Mouse (Mus musculus) spleen, postnatal 14 days (tissue): ENCODE measurements around the gene Patl1.
"Not testable (repeated sequence)": the region's sequence is repeated elsewhere in the genome, so short reads cannot be mapped to it uniquely, and the experiment has no call there.

Experiments used
- DNase-seq, 2 experiments: peaks; one replicate each; pipeline ENCODE4 v3.0.0; 2021 to 2022; ENCODE audit warnings: low spot score in 2 of 2

Patl1 gene

DNA sequence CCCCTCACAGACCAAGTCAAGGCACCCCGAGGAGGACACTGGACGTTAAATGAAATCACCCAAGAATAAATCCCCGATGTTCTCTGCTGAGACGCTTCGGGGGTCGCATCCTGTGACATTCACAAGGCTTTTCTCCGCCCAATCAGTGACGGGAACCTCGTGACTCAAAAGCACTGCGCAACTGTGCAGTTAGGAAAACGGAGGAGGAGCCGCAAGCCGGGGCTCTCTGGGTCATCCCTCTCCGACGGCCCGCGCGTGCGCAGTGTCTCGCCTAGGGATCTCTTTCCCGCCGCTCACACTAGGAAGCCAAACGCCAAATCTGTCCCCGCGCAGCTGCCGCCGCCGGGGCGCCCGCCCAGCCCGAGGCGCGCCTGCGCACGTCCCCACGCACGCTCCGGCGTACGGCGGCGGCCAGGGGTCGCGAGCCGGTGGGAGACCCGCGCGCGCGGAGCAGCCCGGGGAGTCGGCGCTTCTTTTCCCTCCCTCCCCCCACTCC is at the start of gene Patl1:
Gene Patl1, plus strand, starts transcription at position 363 of the 496 bp plus-strand sequence.
- DNase-seq = peak; percentile 94 to 95

DNA sequence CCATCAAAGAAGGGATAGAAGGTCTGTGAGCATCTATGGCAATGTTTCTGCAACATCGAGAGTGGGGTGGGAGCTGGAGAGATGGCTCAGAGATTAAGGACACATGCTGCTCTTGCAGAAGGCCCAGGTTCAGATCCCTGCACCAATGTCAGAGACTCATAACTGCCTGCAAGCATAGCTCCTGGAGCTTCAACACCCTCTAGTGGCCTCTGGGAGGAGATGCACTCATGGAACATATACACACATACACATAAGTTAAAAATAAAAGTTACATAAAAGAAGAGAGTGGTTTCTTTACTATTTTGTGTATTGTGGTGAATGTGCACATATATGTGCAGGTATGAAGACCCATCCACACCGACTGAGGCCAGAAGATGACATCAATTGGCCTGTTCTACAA is 44.4 kb upstream of the Patl1 start:
- no peak for DNase-seq

DNA sequence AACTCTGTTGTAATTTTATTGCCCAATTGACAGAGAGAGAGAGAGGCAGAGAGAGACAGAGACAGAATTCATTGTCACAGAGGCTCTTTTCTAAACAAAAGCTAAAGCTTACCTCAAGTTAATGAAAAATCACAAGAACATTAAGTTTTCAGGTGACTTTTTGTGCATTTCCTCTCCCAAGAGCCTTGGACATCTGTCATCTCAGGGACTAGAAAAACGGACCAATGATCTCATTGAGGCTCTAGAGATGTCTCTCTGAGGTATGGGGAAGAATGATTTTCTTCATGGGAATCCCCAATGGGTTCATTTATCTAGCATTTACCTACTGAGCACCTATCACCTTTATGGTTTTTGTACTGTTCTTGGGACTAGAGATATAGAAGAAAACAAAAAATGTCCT is 37.2 kb upstream of the Patl1 start, which contains the start of gene Olfr1419:
Gene Olfr1419, minus strand, starts transcription at position 101 of the 400 bp plus-strand sequence.
- no peak for DNase-seq

DNA sequence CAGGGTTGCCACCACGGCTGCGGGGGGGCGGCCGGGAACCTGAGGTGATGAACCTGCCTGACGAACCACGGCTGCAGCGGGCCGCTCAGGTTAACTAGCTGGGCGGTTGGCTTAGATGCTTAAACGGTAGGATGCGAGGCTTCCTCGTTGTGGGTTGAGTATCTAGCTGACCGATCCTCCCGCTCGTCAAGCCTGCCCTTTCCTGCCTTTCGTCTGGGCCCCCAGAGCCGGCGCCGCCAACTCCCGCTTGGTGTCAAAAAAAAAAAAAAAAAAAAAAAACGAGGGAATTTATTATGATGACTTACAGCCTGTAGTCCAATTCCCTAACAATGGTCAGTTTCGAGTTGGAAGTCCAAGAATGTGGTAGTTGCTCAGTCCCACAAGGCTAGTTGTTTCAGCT is 33.8 kb upstream of the Patl1 start:
- DNase-seq = not testable (repeated sequence)

DNA sequence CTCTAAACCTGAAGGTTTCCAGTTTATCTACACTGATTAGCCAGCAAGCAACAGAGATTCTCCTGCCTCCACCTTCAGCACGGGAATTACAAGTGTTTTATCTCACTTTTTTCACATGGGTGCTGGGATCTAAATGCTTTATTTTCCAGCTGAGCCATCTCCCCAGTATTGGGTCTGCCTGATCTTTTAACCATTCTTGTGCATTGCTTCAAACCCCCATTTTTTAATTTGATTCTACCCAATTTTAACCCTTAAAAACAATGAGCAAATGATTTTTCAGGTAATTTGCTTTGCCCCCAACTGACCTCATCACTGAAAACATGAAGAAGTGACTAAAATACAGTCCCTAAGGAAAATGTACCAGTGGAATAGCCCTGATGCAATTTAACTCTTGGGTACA is 25.9 kb upstream of the Patl1 start, which contains the start of gene Olfr1420:
Gene Olfr1420, plus strand, starts transcription at position 301 of the 400 bp plus-strand sequence.
- DNase-seq = no peak

DNA sequence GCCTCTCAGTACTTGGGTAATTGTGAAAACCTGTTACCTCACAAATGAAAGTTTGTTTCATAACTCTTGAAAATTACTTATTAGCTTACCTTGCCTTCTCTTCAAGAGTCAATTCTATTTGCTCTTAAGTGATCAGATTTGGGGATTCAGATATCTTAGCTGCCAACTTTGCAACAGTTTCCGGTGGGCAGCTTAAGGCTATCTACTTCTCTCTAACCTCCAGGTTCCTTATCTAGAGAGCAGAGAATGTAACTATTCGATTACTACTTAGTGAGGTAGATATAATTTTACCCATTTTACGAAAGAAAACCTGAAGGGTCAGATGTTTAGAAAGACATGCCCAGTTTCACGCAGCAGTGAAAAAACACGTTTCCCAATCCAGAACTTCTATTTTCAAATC is 1.2 kb upstream of the Patl1 start:
- no peak for DNase-seq

DNA sequence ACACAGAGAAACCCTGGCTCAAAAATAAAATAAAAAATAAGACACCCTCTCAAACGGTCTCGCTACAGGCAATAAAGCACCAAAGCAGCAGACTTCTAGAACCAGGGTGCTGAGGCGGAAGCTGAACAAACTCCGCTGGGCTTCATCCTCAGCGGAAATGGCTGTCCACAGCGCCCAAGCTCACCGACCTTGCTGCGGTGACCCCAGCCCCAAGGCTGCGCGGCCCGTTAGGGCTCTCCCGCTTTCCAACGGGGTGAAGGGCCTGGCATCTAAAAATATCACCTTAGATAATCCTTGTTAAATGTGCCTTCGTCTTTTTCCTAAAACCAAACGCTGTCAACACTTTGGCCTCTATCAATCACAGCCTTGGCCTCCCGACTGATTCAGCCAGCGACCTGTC is 596 bp upstream of the Patl1 start:
- peak in 1 of 2 experiments; percentile 9 for DNase-seq

DNA sequence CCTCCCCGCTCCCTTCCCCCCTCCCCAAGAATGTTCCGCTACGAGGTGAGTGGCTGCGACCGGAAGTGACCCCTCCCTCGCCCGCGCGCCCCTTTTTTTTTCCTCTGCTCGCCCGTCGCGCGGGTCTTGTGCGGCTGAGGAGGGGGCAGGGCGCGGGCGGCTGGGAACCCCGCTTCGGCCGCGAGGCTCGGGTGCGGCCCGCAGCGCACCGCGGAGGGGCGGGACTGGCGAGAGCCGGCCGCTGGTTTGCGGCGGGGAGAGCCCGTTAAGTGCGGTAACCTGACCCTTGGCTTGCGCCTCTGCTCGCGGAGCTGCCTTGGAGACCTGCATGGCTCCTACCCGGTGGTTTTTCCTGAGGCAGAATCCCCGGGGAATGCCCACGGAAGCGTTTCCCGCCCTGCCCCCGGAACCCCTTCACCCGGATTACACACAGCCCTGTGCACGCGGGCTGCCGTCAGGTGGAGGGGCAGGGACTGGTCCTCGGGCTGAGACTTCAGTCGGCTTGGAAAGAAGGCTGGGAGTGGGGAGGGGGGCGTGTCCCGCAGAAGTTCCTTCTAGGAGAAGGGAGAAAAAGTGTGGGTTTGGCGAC is 428 bp downstream of the Patl1 start:
- DNase-seq = peak in 1 of 2 experiments; percentile 36

DNA sequence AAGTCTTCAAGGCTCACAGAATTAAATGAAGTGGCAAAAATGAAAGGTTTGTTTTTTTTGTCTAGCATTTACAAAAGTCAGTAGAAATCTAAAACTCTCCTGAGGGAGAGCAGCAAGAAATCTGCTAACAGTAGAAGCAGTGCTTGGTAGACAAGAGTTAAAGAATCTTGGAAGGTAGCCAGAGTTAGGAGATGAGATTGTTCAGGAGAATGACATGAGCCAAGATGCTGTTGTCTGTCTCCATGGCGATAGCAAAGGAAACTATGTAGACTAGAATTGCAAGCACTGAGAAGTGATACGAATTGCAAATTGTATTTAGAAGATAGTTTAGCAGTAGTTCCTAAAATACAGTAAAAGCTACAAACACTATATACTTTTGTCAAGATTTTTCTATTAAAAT is 3.6 kb downstream of the Patl1 start:
- no peak for DNase-seq

DNA sequence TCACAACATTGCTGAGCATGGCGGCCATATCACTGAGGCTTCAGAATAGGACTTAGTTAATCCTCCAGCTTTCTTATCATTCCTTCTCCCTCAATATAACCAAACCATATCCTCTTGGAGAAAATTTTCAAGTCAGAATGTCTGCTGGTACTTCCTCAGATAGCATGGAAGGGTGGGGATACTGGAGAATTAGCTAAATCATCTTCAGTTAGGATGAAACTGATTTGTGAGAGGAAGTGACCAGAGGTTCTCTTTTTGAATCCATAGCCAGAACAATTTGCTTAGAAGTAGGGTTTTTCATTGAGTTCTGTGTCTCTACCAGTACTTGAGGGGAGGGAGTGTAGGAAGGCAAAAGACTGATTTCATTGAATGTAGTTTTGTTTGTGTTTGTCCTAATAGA is 9.9 kb downstream of the Patl1 start:
- DNase-seq = no peak

DNA sequence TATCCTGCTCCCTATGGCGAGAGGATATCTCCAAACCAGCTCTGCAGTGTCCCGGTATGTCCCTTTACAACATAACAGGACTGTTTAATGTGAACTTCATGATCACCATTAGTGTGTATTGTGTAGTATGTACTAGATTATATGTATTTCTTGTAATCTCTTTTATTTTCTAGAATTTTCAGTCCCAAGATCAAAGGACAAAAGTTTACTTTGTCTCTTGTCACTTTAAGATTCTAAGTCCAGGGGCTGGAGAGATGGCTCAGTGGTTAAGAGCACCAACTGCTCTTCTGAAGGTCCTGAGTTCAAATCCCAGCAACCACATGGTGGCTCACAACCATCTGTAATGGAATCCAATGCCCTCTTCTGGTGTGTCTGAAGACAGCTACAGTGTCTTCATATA is 10.3 kb downstream of the Patl1 start:
- DNase-seq = not testable (repeated sequence)

DNA sequence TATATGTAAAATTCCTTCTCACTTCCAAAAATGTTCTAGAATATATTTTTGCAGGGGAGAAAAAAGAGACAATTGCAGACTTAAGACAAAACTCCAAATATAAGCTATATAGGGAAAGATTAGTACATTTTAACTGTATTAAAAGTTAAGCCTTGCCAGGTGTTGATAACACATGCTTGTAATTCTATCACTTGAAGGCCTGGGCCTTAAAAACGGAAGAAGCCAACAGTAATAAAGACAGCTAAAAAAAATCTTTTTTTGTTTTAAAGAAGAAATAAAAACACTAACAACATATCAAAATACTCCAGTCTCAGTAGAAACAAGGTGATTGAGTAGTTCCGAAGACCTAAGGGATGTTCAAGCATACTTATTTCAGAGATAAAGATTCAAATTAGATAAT is 14.2 kb downstream of the Patl1 start:
- DNase-seq = no peak

DNA sequence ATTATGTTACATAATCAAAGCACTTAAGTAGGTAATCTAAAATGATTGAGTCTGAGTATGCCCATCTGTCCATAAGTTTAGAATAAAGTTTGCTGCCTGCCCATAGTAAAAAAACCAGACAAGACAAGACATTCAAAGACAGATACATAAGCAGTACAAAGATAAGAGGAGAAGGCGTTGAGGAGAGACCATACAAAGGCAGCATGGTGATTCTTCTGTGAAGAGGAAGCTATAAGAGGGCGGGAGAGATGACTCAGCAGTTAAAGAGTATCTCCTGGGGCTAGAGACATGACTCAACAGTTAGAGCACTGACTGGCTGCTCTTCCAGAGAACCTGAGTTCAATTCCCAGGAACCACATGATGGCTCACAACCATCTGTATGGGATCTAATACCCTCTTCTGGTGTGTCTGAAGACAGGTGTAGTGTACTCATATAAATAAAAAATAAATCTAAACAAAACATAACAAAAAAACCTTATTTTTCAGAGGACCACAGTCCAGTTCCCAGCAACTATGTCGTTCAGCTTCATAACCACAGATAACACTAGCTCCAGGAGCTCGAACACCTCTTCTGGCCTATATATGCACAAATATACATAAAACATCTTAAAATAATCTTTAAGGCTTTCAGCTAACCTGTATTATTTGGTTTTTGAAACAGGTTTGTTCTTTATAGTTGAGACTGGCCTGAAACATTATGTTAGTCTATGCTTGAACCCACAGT is 16.0 kb downstream of the Patl1 start:
- DNase-seq = no peak

DNA sequence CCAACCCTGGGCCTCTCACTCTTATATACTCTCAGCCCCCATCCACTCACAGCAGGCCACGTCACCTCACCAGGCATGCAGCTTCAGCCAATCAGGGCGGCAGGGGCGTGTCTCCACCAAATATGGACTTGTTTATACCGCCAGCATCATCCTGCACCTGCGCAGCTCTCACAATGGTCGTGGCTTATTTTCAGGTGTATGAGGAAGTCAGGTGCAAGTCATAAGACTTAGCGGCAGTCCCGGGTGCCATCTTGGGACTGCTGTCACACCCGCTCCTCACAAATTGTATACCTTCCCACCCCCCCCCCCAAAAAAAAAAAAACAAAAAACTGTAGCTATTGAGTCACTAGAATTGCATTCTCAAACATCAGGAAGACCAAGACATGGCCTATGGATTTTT is 34.3 kb downstream of the Patl1 start:
- DNase-seq = not testable (repeated sequence)

DNA sequence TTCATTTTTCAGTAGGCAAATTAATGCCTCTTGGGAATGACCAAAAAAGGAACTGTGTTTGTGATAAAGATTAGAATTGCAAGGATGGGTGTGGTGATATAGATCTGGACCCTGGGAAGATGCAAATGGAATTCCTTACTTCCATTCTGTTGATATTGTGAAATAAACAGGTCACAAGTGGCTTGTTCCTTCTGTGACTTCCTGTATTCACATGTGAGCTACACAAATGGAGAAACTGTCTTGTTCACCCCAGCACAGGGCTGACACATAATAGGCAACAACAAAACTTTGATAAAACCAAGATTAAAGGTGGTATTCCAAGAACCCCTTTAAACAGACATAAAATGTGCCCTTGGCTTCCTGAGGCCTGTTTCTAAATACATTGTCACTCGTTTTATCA is 37.7 kb downstream of the Patl1 start:
- DNase-seq = no peak

DNA sequence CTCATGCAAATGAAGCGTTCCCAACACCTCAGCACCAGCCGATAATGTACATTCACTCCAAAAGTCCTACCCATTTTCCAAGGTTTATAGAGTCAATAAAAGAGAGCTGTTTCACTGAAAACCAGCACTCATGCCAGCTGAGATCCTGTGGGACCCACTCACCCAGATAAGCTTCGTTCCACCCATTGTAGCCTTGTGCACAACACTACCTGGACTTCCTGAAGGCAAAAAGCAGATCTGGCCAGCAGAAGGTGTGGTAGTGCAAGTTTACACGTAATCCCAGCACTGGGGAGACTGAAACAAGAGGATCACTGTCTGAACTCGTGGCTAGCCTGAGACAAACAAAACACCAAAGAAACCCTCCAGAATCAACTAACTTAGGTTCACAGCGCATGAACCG is 38.5 kb downstream of the Patl1 start:
- no peak for DNase-seq

DNA sequence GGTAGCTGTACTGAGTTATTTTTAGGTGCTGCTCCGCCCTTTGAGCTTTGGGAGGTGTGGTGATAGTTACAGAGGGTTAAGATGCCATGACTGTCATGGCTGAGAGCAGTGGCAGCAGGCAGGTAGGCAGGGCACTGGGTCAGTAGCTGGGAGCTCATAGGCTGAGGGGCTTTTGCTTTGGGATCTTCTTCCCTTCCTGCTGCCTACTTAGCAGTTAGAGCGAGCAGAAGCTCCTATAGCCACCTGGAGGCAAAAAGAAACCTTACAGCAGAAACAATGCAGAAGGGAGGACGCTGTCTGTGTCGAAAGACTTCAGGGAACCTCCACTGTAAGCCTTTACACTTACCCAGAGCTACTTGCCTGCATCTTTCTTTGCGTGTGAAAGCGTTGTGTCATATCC is 42.0 kb downstream of the Patl1 start:
- DNase-seq = no peak

DNA sequence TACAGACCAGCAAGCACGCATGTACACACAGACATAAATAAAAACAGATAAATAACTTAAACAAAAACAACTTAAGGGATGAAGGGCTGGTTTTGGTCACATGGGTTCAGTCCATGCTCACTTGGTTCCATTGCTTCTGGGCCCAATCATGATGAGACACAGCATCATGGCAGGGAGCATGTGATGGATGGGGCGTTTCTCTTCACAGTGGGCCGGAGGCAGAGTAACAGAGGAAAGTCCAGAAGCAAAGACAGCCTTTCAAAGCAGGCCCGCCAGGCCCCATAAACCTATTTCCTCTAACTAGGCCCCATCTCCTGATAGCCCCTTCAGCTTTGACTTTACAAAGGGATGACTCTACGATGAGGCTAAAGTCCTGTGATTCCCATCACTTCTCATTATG is 44.4 kb downstream of the Patl1 start:
- DNase-seq = no peak

DNA sequence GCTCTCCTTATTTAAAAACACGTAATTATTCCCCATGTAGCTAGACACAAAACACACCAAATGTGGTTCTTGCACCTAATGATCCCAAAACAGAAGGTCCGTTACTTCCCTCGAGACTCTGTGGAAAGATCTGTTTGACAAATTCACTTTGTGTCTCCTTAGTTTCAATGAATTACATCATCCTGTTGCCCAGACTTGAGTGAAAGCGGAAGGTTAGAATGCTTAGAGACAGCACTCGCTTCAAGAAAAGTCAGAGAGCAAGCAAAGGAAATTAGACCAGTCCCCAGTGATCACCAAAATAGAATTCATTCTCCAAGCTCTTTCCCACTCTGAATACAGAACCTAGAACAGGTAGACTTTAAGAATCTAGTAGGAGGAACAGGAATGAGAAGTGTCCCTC is 45.2 kb downstream of the Patl1 start:
- no peak for DNase-seq

DNA sequence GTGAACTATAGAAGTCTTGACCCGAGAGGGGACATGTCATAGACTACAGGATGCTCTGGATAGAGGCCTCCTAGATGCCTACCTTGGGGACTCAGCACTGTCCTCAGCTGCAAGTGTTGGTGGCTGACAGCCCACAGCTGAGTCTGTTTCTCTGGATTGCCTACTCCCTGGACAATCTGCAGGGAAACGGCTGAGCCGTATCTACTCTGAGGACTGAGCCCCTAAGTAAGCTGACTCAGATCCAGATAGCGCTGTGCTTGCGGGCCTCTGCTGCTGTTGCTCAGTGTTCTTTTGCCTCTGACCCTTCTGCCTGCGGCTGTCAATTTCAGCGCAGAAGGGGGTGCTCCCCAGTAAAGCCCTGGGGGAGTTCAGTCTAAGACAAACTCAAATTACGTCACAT is 45.6 kb downstream of the Patl1 start:
- no peak for DNase-seq

DNA sequence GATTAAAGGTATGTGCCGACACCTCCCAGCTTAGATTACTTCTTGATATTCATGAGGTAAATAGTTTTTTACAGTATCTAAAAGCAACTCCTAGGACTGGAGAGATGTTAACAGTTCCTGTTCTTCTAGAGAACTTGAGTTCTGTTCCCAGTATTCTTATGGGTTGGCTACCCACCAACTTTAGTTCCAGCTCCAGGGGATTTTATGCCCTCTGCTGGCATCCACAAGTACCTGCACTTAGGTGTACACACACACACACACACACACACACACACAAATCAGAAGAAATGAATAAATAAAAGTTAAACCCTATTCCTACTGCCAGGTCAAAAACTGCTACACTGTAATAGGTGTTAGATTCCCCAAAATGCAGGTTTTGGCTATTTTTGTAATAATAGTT is 52.1 kb downstream of the Patl1 start:
- DNase-seq = no peak

DNA sequence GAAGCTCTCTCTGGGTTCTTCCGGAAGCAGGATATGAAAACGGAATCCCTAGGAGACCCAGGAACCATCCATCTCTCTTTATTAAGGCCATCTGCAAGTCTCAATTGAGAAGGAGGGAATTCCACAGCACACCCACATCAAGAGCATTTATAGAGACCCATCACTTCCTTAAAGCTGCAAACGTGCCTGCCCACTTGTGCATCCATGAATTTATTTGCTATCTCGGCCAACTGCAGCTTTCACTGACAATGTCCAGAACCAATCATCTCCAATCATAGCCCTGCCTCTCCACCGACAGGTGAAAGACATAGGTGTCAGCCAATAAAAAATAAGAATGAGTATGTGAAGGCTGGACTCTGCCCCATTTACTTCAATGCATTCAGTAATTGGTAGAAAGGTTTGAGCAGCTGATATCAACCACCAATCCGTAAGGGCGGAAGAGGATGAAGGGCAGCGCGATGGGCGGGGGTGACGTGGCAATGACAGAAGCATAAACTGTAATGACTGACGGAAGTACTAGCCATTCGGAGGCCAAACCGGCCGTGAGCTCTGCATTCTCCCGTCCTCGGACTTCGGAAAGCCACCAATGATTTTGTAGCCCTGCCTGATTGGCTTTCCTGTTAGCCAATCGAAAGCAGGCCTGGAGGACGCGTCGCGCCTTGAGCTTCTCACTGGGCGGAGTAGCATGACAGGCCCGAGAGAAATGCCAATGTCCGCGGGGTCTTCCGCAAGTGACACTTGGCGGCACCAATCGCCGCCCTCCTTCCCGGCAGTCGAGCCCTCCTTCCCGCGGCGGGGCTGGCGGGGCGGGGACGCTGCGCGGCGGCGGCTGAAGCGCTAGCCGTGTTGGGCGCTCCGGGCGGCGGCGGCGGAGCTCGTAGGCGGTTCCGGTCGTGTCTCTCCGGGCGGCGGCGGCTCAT is 53.1 kb downstream of the Patl1 start, which contains the start of gene Osbp:
Gene Osbp, plus strand, starts transcription at position 919 of the 920 bp plus-strand sequence.
- peak; percentile 94 for DNase-seq
